Mouse (Mus musculus) intestine, postnatal 0 days (tissue): ENCODE results near the gene Rnaset2a. TPM values are rescaled to one million over a fixed set of nuclear protein-coding genes. Genes with fewer than 3 reads are reported as not detected.
"Not testable (repeated sequence)": the region's sequence is repeated elsewhere in the genome, so short reads cannot be mapped to it uniquely, and the experiment has no call there.

ENCODE experiments used
- ATAC-seq: fragments of 200-750 bp; cut with Nextera tagmentation; 2 replicates; pipeline ENCODE4 v1.8.0; 2017; ENCODE audit warnings: mild to moderate bottlenecking, moderate TSS enrichment, moderate library complexity
- H3K27ac ChIP-seq: fragments of 300-500 bp; sonication (generic); 2 replicates; pipeline ENCODE4 v1.5.1; 2014; ENCODE audit warnings: mild to moderate bottlenecking, low read depth, low read length, moderate library complexity
- H3K27me3 ChIP-seq: fragments of 300-500 bp; sonication (generic); replicated peaks from 2 replicates; pipeline ENCODE4 v1.6.1; 2014; ENCODE audit warnings: low read length, mixed read lengths; ENCODE audit not compliant: control insufficient read depth, insufficient read depth
- H3K36me3 ChIP-seq: fragments of 300-500 bp; sonication (generic); 2 replicates; pipeline ENCODE4 v1.6.1; 2014; ENCODE audit warnings: mild to moderate bottlenecking, moderate library complexity; ENCODE audit not compliant: control insufficient read depth, insufficient read depth
- H3K4me1 ChIP-seq: fragments of 300-500 bp; sonication (generic); replicated peaks from 2 replicates; pipeline ENCODE4 v1.6.1; 2014; ENCODE audit warnings: antibody characterized with exemption, low read length, mixed read lengths; ENCODE audit not compliant: control insufficient read depth, insufficient read depth
- H3K4me2 ChIP-seq: fragments of 300-500 bp; sonication (generic); replicated peaks from 2 replicates; pipeline ENCODE4 v1.6.1; 2014; ENCODE audit warnings: low read depth, mild to moderate bottlenecking, moderate library complexity
- H3K4me3 ChIP-seq: fragments of 300-500 bp; sonication (generic); 2 replicates; pipeline ENCODE4 v1.5.1; 2014; ENCODE audit warnings: low read depth, low read length
- H3K9ac ChIP-seq: fragments of 300-500 bp; sonication (generic); 2 replicates; pipeline ENCODE4 v1.6.1; 2014; ENCODE audit warnings: mild to moderate bottlenecking, low read depth, low read length
- H3K9me3 ChIP-seq: fragments of 300-500 bp; sonication (generic); 2 replicates; pipeline ENCODE4 v1.6.1; 2016; ENCODE audit warnings: mixed run types; ENCODE audit not compliant: control insufficient read depth
- WGBS: fragments of 180-500 bp; shearing (Covaris S2); extraction: QIAGEN DNeasy Blood & Tissue Kit; methylation state at CpG from one replicate; pipeline ENCODE4 v1.1.7; 2014; 5-methylcytosine and 5-hydroxymethylcytosine counted together
- polyA plus RNA-seq: library from polyadenylated mRNA; unstranded; fragments of >200 nt; fragmentation: Nextera tagmentation; extraction: Ambion mirVana; gene quantifications from 2 replicates; pipeline ENCODE4 v1.2.1, GENCODE M21; 2015

Gene Rnaset2a
- polyA plus RNA-seq, 1 experiment from 2014 or later = 49.5 TPM

DNA sequence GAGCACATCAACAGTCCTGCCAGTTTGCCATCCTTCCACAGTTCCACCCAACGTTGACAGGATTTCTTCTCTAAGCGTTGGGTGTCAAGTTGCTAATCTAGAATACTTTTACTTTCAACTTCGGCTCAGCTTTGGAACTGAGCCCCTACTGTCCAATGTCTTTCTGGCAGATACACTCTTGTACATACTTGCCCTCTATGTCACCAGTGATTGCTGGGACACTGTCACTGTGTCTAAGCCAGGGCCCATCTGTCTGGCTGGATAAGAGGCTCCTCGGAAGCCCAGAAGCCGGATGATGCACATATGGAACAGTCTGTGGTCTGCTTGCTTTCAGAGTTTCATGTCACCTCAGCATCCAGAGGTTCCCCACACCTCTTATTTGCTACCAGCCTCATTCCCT, 51.7 kb downstream of the Rnaset2a start:
- H3K9me3 ChIP-seq, H3K4me3 ChIP-seq, H3K27ac ChIP-seq, H3K27me3 ChIP-seq, H3K4me1 ChIP-seq, H3K36me3 ChIP-seq, H3K9ac ChIP-seq, ATAC-seq, H3K4me2 ChIP-seq: not testable (repeated sequence)
- WGBS = 65% methylated on average over 3 of the region's 5 CpGs

DNA sequence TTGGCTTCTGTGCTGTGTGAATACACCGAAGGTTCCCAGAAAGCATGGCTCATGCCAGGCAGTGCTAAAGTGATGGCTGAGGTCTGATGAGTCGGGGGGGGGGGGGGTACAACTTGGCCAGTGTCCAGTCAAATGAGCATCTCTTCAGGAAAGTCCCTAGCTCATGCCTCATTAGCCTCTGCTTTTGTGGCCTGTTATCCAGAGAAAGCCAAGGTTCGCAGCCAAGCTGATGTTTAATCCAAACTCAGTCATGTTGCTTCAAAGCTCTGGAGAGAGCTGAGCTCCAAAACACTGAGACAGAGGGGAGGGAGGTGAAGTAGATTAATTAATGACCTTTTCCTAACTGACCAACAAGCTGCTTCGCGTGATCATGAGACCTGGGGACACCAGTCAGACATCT, 52.2 kb downstream of the Rnaset2a start:
- WGBS = 75% methylated on average over 3 of the region's 5 CpGs
- not testable (repeated sequence) for H3K9ac ChIP-seq, H3K27me3 ChIP-seq, H3K4me3 ChIP-seq, H3K4me2 ChIP-seq, H3K4me1 ChIP-seq, ATAC-seq, H3K9me3 ChIP-seq, H3K36me3 ChIP-seq, H3K27ac ChIP-seq

DNA sequence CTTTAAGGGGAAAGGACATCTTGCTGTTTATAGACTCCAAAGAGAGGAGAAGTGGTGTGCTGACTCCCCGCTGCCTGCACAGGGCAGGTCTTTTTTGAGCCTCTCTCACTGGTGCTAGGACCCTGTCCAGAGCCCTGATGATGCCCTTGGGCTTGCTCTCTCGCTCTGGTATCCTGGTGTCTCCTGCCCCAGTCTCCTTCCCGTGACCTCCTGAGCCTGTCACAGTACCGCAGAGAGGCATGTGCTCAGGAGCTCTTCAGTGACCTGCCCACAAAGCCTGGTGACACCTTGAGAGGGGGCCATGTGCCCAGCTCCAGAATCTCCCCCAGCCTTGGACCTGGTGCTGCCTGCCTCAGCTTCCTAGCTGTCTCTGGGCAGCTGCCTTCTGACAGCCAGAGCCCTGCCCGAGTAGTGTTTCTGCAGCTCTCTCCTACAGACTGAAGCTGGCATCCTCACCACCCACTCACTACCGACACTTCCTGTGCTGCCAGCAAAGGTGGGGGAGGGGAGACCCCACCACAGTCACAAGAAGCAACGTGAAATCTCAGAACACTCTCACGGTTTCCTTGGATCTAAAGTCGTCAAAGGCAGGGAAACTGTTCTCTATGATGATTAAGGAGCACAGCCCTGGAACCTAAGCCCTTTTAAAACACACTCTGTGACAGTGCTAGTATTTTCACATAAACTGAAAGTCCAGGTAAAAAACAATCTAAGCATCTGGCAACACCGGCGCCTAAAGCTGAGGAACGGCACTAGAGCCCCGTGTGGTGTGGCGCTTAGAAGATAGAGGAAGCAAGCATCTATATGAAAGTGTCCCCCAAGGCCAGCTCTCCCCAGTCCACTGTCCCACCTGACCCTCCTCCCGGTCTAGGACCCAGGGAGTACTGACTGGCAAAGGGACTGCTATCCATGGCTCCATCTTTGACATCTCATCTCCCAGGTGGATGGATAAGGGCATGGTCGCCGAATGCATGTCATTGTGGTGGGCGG, 55.1 kb downstream of the Rnaset2a start:
- H3K9ac ChIP-seq, H3K27me3 ChIP-seq, H3K36me3 ChIP-seq, H3K4me2 ChIP-seq, H3K4me1 ChIP-seq, H3K9me3 ChIP-seq, ATAC-seq, H3K27ac ChIP-seq, H3K4me3 ChIP-seq: not testable (repeated sequence)
- WGBS = 46% methylated on average over 3 of the region's 18 CpGs

DNA sequence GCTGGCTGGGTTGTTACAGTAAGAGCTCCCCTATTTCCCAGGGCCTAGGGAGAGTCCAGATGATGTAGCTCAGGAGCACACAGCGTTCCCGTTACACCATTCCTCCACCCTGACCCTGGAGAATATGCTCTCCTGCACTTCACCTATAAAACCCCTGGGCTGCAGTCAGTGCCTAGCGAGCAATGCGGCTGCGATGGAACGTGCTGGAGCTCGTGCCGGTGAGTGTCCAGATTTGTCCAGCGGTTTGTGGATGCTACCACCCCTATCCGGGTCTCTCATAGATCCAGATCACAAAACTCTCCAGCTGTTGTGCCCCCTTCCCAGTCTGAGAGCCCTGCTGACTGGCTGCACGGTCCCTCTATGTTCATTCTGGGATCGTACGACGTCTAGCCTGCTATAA, 56.6 kb downstream of the Rnaset2a start:
- not testable (repeated sequence) for H3K4me2 ChIP-seq, H3K27me3 ChIP-seq, H3K4me3 ChIP-seq, H3K9ac ChIP-seq, H3K4me1 ChIP-seq, ATAC-seq, H3K27ac ChIP-seq, H3K9me3 ChIP-seq, H3K36me3 ChIP-seq
- WGBS = 88% methylated on average over 14 of the region's 14 CpGs

DNA sequence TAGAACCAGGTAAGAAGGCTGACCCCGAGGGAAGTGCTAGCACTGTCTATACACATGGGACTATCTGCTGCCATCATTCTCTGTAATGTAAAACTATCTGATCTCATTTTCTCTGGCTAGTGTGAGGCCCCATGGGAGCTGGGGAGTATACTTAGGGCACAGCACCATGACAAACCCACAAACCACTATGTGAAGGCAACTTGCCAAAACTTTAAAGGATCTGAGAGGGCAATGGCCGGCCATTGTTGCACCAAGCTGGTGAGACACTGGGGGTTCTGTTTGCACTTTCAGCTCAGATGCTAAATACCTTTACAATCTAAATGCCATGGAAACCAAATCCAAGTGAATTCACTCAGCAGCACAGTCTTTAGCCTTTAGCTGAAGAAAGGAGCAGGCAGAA, 78.0 kb downstream of the Rnaset2a start:
- not testable (repeated sequence) for H3K27ac ChIP-seq, H3K4me1 ChIP-seq, H3K4me3 ChIP-seq, H3K36me3 ChIP-seq, H3K9ac ChIP-seq, H3K4me2 ChIP-seq, H3K9me3 ChIP-seq, ATAC-seq, H3K27me3 ChIP-seq
- 67% methylated on average over 1 of the region's 2 CpGs for WGBS

Other genes with a start within 250 kb of the Rnaset2a start
- 0.80 and 1.2 TPM in 2 replicates for gene Tagap, start 222.1 kb downstream of the Rnaset2a start, polyA plus RNA-seq
- gene Rsph3a, start 202.5 kb downstream of the Rnaset2a start, polyA plus RNA-seq = 36.5 and 38.4 TPM in 2 replicates
- 0.08 TPM in 1 of 2 replicates, not detected in the other for gene Gm49673, start 309 bp downstream of the Rnaset2a start, polyA plus RNA-seq
- 12.4 and 13.4 TPM in 2 replicates for gene Fgfr1op, start 17.4 kb upstream of the Rnaset2a start, polyA plus RNA-seq
- 0.46 TPM in 2 replicates for gene Ccr6, start 87.9 kb upstream of the Rnaset2a start, polyA plus RNA-seq
- gene Mpc1, start 134.8 kb upstream of the Rnaset2a start, polyA plus RNA-seq = 294 and 297 TPM in 2 replicates
- 126 and 135 TPM in 2 replicates for gene Sft2d1, start 163.0 kb upstream of the Rnaset2a start, polyA plus RNA-seq
- gene Prr18, start 189.4 kb upstream of the Rnaset2a start, polyA plus RNA-seq = 0.35 and 0.39 TPM in 2 replicates
- 0.10 TPM in 1 of 2 replicates, not detected in the other for gene T2, start 207.9 kb upstream of the Rnaset2a start, polyA plus RNA-seq